Mouse (Mus musculus) retina, embryonic 14.5 days (tissue): ENCODE data around the gene Rplp1.

ENCODE experiments used
- DNase-seq: peaks from one replicate; pipeline ENCODE4 v3.0.0-alpha.2; 2015; ENCODE audit warnings: low spot score

Rplp1 gene

DNA sequence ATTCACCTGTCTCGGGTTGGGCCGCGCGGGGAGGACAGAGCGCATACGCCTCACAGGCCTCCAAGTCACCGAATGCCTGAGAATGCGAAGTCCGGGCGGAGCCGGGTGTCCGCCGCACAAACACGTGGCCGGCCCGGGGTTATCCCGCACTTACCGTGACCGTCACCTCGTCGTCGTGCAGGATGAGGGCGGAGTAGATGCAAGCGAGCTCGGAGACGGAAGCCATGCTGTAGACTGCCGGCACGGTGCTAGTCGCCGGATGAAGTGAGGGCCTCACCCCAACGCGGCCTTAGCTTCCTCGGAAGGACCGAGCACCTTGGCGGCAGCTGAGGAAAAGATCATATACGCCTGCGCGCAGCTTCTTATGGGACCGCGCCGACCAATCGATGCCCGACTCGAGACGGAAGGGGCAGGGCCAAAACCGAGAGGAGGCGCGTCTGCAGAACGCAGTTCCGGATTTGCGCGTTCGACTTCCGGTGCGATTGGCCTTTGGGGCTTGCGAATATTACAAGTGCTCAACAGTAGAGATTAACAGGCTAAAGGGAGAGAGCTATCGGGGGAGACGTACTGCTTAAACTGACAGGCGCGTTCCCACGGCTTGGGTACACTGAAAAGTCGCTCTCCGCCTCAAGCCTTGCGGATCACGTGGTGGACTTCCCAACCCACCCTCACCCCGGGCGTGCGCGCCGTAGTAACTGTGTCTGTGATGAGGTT, at the start of gene Rplp1:
Gene Rplp1 (minus strand): TSS at position 340 of the 714 bp plus-strand sequence.
- peak; percentile 97 for DNase-seq

DNA sequence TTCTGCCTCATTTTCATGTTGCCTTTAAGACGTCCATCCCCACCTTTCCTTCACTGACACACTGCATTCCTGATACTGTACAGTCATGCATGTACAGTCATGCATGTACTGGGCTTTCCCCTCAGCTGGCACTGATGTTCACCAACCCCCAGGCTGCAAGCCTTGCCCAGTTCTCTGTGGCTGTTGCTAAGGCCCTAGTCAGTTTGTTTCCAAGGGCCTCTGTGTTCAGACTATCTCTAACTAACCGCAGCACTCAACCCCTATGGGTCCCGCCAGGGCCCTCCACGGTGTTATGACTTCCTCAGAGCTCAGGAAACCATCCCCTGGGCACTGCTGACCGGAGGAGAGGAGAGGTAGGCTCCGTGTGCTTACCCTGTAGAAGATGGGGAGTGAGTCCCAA, 49.0 kb upstream of the Rplp1 start:
- DNase-seq = no peak

GRCm38 (mm10) chr9:61961181-61961580, 46.8 kb upstream of the Rplp1 start:
- DNase-seq = no peak

DNA sequence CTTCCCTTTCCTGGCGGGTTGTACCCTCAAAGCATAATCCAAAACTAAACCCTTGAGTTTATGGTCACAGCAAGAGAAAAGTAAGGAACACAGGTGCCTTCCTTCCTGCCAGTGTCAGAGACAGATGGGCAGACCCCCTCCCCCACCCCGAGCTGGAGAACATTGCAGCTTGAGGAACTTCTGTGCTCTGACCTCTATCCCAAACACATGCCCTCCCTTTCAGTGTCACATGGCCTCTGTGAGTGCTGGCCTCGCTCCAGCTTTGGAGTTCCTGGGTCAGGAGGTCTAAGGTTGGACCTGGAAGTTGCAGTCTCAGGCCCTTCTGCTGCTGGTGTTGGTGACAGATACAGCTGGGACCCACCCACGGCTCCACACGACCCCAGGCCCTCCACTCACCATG, 46.4 kb upstream of the Rplp1 start:
- no peak for DNase-seq

GRCm38 (mm10) chr9:61959921-61960569, 45.7 kb upstream of the Rplp1 start:
- DNase-seq = no peak

DNA sequence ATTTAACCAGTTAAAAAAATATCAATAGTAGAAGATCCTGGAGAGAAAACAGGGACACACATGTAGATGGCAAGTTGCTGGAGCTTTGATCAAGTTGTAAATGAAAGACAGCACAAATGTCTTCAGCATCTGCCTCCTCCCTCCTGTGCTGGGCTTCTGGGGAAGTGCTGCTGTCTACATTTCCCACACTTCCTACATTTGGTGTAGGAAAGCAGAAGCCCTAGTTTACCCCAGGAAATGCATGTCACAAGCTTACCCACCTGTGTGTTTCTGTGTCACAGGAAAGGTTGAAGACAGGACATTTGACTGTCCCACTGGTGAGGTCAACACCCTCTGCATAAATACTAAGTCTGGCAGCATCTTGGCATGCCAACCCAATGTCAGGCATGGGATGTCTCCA, 40.4 kb upstream of the Rplp1 start:
- DNase-seq = no peak

GRCm38 (mm10) chr9:61952241-61952640, 37.9 kb upstream of the Rplp1 start:
- no peak for DNase-seq

DNA sequence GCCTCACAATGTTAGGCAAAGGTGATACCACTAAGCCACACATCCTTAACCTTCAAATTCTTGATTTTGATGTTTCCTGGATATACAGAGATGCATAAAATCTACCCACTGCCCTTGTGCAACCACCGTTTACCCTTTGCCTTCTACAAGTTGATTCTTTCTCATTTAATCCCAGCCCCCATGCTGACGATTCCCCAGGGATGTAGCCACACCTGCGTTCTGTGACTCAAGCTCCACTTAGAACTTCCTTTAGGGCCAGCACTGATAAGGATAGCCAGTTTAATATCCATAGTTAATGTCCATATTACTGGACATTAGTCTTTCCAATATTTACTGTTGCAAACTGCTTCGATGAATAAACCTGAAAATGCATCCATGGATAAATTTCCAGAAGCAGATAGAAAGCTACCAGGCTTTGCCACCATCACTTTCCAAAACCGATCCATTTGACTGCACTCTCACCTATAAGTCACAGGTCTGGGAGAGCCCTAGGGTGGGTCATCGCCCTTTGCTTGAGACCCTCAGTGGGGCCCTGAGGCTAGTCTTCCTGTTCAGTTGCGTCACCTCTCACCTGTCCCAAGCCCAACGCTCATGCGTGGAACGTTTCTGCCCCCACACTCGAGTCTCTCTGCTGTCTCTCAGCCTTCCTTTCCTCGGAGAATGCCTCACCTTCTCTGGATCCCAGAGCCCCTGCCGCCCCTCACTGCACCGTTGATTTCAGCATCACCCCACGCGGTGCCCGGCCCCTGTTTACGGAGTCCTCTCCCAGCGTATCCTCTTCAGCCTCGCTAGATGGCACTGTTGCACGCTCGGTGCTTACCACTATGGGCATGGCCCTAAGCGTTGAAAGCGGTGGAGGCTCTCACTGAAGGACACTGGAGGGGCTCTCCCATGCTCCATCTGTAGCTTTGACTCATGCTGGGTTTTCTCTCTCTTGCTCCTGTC, 33.3 kb upstream of the Rplp1 start:
- peak; percentile 96 for DNase-seq

DNA sequence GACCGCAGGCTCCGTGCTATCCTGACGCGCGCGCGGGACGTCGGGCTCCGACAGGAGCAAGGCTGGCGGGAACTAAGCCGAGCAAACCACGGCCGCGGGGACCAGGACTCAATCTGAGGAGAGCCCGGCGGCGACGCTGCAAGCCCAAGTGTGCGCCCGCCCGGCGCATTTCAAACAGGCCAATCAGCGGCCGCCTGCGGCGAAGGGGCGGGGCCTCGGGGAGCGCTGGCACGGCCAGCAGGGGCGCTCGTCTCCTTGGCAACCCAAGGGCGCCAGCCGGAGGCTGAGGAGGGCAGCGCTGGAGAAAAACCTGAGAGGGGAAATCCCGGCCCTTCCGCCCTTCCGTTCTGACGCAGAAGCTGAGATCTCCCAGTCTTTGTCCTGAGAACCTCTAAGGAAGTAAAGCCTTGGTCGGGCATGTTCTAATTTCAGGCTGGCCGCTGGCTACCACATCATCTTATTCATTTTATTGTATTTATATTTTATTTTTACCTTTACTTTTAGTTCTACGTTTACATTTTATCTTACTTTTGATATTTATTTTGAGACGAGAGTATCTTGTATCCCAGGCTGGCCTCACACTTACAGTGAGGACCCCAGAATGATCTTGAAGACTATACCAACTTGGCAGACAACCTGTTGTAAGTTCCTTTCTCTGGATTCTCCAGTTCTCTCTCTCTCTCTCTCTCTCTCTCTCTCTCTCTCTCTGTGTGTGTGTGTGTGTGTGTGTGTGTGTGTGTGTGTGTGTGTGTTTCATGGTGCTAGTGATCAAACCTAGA, 32.5 kb upstream of the Rplp1 start, which contains the start of gene Kif23:
Gene Kif23 (minus strand): TSS at position 152 of the 779 bp plus-strand sequence.
- peak; percentile 98 for DNase-seq

DNA sequence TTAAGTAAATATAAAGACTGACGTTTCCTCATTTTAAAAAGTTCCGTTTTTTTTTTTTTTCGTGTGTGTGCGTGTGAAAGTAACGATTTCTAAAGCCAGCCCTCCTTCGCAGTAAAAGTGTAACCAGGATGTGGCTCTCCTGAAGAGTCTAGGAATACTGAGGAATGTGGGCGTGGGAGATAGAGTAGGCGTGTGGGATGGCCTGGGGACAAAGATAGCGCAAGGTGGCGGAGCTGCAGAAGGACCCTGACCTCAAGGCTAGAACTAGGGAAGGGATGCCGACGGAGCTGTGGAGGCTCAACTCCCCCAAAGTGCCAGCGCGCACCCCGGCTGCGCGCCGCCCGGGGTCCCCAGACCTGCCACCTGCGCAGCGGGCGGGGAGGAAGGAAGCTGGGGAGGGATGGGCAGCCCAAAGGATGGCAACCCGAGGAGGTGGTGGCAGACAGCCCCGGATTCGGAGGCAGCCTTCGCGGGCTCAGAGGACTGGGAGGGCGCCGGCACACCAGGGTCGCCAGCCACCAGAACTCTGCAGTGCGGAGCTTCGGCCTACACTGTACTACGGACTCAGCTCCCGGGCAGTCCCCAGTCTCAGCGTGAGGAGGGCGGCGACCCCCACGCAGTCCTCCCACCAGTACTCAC, 31.8 kb upstream of the Rplp1 start:
- peak; percentile 51 for DNase-seq

DNA sequence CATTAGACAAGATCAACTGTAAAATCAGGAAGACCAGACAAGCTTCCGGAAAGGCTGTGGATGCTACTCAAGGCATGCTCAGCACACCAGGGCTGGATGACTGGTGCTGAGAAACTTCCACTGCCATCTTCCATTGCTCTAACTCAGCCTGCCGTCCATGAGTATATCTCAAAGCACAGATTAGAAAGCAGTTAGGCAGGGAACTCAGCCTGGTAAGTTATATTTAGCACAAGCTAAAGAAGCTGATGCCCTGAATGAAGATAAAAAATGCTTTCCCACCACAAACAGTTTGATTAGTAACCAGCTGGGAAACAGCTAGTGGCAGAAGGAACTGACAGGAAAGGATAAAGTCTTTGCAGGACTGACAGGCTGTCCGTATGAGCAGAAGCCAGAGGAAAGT, 26.7 kb upstream of the Rplp1 start:
- no peak for DNase-seq

DNA sequence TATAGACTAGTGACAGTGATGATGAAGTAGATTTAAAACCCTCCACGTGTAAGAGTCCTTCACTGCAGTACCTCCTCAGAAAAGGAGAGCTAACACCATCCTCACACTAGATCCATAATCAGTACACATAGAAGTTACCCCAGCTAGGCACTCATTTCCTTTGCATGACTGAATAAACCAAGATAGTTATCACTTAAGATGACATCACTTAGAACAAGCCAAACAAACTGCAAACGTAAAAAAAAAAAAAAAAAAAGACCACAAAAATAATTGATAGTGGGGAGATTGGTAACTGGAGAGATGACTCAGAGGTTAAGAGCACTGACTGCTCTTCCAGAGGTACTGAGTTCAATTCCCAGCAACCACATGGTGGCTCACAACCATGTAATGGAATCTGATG, 19.0 kb upstream of the Rplp1 start:
- no peak for DNase-seq

DNA sequence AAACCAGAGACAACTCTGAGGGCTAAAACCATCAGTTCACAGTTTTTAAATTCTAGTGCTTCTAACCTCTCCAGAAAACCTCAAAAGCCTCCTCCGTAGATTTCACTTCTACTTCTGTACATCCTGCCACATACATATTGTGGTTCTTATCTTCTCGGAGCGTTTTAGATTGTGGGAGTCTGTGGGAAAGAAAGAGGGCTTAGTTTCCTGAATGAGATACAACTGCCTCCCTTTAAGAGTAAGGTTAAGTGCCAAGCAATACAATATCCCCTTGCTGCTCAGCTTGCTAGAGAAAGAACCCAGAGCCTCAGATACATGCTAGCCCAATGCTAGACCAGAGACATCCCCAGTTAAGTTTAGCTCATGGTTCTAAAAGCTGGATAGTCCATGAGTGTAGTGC, 17.7 kb upstream of the Rplp1 start:
- DNase-seq = no peak

DNA sequence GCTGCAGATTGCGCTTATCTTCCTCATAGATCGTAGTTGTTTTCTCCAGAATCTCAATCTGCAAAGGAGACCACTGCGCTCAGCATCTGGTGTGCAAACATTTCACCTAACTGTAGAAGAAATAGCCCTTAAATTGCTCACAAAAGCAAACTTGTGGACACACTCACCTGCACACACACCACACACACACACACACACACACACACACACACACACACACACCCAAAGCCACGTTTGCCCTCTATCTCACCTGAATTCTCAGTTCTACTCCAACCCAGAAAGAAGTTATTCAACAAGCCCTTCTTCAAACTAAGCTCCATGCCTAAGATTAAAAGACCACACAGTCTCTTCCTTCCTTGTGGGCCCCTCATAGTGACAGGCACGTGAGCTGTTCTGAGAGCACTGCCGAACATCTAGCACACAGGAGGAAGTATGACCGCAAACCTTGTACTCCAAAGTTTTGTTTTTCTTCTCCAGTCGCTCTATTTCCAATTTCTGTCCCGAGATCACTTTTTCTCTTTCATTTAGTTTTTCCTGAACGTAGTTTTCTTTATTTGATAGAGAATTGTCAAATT, 10.8 kb upstream of the Rplp1 start:
- no peak for DNase-seq

DNA sequence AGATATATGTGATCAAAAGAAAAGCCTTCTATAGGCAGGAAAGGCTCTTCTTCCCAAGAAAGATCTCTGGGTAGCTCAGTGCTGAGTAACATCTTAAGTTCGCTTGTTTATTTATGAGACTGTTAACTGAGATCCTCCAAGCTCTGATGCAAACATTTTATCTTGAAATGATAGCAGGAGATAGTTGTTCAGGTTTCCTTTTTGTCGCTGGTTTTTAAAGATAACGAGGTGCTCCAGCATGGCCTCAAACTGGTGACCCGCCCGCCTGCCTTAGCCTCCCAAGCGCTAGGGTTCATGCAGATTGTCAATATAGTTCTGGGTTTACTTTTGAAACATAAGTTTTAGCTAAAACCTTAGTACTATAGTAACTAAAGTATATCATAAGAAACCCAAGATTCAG, 6.0 kb upstream of the Rplp1 start:
- DNase-seq = no peak

DNA sequence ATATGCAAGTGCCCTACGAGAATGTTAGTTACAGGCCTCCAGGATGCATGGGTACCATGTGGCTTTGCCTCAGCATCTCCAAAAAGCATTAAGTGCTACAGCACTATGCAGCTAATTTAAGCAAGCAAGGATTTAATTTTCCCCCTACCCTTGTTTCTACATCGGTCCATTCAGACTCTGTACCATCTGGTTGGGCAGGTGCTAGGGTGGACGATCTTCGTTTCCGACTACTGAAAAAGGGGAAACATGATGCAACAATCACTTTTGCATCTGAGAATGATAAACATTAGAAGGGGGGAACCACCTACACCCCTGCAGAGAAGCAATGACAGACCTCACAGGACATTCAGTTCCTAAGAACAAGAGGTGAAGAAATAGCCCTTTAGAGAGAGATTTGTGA, 5.1 kb upstream of the Rplp1 start:
- no peak for DNase-seq

DNA sequence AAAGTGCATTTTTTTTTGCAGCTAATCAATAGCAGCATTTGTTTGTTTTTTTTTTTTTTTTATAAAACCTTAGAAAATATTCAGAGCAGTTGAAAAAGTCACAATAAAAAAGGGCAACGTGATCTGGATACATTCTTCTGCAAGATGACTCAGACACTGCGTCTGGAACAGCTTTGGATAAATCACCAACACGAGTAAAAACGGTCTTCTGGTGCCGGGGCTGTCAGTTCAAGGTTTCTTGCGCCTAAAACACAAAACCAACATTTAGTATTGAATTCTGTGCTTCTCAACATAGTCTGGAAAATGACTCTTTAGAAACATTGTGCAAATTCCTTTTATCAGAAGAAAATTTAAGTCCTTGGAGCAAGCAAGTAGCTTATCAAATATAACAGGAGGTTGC, 3.1 kb upstream of the Rplp1 start:
- DNase-seq = no peak

DNA sequence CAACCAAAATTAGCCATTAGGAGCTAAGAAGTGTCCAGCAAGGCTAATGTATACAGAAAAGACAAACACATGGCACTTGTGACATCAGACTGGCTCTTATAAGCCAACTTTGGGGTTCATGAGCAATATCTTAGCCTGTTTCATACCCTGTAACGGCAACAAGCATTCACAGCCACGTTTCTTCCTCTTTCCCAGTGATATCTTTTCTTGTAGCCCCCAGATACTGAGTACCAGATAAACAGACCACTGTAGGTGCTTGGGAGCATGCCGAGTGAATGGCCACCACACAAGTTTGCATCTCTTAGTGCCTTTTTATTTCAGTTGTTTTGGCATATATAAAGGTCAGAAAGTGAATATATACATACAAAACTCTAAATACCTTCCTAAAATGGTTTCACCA, 2.6 kb upstream of the Rplp1 start:
- DNase-seq = no peak

GRCm38 (mm10) chr9:61915393-61916005, 1.2 kb upstream of the Rplp1 start:
- no peak for DNase-seq

DNA sequence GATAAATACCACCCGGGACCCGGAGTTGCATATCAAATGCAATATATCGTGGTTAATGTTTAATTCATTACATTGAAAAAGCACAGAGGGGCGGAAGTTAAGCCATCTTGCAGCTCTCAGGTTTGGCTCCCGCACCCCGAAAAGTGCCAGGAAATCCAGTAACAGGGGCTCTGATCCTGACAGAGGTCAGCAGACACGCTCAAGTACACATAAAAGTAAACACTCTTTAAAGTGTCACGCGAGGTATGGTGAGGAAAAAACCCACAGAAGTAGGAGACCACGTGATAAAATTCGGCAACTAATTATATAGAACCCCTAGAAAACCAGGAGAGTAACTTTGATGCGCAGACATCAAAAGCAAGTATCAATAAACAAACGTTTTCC, 567 bp upstream of the Rplp1 start:
- DNase-seq = no peak
